Mouse (Mus musculus) heart, postnatal 4 days (tissue): Measurements from ENCODE around the gene Thap11. TPM values are rescaled to one million over a fixed set of nuclear protein-coding genes. Genes with fewer than 3 reads are reported as not detected.
A peak's percentile ranks its signal among the peaks of the same experiment; 100 is the strongest.

Experiments
- DNase-seq: peaks from one replicate; pipeline ENCODE4 v3.0.0; 2021
- total RNA-seq, 2 experiments: library from RNA; stranded (reverse); gene quantifications; 2 replicates each; pipeline ENCODE4 v1.2.3; 2021

The Thap11 gene
- total RNA-seq, 2 experiments from 2014 or later: 26.4 to 29.3 TPM

DNA sequence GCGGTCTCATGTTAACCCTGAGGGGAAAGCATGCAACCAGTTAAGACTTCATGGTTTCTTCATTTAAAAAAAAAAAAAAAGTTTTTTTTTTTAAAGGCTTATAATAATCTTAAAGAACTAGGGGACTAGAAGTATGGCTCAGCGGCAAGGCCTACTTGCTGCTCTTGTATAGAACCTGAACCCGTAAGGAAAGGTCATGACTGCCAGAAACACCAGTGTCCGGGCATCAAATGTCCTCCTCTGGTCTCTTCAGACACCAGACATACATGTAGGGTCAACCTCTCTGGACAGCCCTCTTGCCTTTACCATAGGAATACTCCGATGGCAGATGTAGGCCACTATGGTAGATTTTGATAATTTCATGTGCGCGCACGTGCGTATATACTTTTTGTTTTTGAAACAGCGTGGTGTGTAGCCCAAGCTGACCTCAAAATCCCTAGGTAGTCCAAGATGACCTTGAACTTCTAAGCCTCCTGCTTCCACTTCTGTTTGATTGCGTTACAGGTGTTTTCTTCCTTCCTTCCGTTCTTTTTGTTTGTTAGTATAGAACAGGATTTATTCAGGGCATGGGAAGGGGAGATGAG lies 2.7 kb upstream of the Thap11 start:
- no peak for DNase-seq

GRCm38 (mm10) chr8:105853178-105853577 lies 1.8 kb upstream of the Thap11 start, which contains the start of gene Cenpt:
Gene Cenpt, minus strand, starts transcription at chr8:105853278.
- no peak for DNase-seq

DNA sequence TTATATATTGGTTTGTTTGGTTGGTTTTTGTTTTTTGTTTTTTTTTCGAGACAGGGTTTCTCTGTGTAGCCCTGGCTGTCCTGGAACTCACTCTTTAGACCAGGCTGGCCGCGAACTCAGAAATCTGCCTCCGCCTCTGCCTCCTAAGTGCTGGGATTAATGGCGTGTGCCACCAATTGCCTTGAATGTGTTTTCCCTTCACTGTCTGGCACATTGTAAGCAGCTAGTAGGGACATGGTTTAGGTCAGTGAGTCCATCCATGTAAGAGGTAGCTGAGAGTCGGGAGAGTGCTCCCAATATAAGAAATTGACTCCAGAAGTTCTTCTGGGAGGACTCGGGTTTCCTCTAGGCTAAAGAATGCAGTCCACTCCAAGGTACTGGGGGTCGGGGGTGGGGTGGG lies 629 bp upstream of the Thap11 start:
- no peak for DNase-seq

- peak; percentile 62 for DNase-seq
These were observed 576 bp downstream of the Thap11 start for GRCm38 (mm10) chr8:105855248-105856167.

GRCm38 (mm10) chr8:105856168-105856835 lies 1.4 kb downstream of the Thap11 start:
- no peak for DNase-seq

DNA sequence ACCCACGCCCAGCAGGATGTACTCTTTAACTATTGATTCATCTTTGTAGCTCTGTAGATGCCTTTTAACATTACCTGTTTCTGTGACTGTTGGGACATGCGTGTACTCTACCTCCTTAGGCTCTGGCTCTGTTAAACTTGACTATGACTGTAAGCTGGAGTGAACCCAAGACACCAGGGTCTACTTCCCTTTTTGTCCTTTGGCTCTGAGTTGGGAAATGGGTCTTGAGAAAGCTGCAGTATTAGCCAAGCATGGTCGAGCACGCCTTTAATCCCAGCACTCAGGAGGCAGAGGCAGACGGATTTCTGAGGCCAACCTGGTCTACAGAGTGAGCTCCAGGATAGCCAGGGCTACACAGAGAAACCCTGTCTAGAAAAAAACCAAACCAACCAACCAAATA lies 3.6 kb downstream of the Thap11 start:
- no peak for DNase-seq

GRCm38 (mm10) chr8:105859314-105859713 lies 4.4 kb downstream of the Thap11 start:
- DNase-seq: no peak

- DNase-seq: peak; percentile 96
These were observed 5.4 kb downstream of the Thap11 start, which contains the start of gene Nutf2 for GRCm38 (mm10) chr8:105860143-105860981. Gene Nutf2, plus strand, starts transcription at chr8:105860580.

- no peak for DNase-seq
These were observed 7.0 kb downstream of the Thap11 start for GRCm38 (mm10) chr8:105861951-105862350.

DNA sequence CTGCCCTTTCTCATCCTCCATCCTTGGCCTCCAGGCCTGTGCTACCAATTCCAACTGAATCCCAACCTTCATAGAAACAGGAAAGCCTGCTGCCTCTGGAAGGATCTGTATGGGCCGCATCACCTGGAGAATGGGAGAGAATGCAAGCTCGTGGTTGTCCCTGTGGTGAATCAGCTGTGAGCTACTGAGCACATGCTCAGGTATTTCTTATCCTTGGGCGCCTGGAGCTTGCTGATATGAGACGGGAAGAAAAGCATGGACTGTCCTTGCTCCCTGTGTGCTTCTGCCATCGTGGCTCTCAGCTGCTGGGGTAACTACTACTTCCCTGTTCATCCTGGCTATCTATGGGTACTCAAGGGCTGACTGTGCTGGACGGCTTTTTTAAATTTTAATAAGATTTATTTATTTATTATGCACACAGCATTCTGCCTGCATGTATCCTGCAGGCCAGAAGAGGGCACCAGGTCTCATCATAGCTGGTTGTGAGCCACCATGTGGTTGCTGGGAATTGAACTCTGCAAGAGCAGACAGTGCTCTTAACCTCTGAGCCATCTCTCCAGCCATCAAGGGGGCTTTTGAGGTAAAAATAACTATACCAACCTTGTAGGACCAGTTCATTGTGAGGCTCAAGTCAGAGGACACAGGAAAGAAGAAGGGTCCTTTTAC lies 11.6 kb downstream of the Thap11 start:
- DNase-seq: no peak

DNA sequence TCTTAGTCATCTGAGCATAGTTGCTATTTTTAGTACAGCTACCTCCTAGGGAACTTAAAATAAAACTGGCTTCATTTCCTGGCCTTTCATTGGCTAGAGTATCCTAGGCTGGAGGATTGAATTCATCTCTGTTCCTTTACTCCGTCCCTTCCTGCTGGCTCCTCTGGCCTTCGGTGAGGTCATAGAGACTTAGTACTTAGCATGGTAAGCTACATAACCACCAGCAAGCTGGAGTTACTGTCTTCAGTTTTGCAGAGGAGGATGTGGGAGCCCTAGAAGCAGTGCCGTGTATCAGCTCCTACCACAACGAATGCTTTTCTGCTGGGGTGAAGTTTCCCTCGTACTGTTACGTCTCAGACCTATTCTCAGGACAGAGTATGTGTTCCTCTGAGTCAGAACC lies 19.4 kb downstream of the Thap11 start:
- peak; percentile 42 for DNase-seq

GRCm38 (mm10) chr8:105880754-105881520 lies 26.0 kb downstream of the Thap11 start, which contains the start of gene Edc4:
Gene Edc4, plus strand, starts transcription at chr8:105880881.
- DNase-seq: peak; percentile 94

- no peak for DNase-seq
These were observed 35.0 kb downstream of the Thap11 start for GRCm38 (mm10) chr8:105889756-105890465.

DNA sequence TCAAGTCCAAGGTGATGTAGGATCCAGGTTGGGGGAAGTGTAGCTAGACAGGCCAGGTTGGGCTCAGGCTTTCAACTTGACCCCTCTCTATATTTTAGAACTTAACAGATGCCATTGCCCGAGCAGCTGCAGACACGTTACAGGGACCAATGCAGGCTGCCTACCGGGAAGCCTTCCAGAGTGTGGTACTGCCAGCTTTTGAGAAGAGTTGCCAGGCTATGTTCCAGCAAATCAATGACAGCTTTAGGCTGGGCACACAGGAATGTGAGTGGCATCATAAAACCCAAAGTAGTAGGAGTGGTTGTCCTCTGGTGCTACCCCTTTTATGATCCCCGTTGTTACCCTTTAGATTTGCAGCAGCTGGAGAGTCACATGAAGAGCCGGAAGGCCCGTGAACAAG lies 35.9 kb downstream of the Thap11 start:
- DNase-seq: no peak

DNA sequence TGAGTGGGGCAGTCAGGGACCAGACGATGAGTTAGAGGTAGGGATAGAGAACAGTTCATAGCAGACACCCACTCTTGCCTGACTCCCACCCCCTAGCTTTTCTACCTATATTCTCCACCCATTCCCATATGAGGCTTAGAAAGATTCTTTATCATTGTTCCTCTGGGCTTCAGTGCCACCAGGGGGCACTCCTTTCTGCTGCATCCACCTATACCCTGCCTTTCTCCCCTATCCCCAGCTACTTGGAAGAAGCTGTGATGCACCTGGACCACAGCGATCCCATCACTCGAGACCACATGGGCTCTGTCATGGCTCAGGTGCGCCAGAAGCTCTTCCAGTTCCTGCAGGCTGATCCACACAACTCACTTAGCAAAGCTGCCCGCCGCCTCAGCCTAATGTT lies 37.5 kb downstream of the Thap11 start:
- DNase-seq: no peak

- DNase-seq: peak; percentile 87
These were observed 38.4 kb downstream of the Thap11 start, which contains the start of gene Nrn1l for GRCm38 (mm10) chr8:105893339-105893738. Gene Nrn1l, plus strand, starts transcription at chr8:105893567.

- DNase-seq: no peak
These were observed 43.0 kb downstream of the Thap11 start for GRCm38 (mm10) chr8:105897801-105898480.

GRCm38 (mm10) chr8:105900180-105900940 lies 45.4 kb downstream of the Thap11 start, which contains the start of gene Pskh1:
Gene Pskh1, plus strand, starts transcription at chr8:105900441.
- DNase-seq: peak; percentile 95
